In genomic region chr11:102188980-102189379, GRCm38 (mm10) we compare ENCODE assay signal across 8 mouse cellular contexts. TPM values are rescaled to one million over a fixed set of nuclear protein-coding genes. Genes with fewer than 3 reads are reported as not detected.
A peak's percentile ranks its signal among the peaks of the same experiment; 100 is the strongest.
DNase-seq lines count a peak whose midpoint lies in the region; ATAC-seq and TF ChIP-seq lines count a peak whose summit lies in the region.

No protein-coding gene starts in this region.

- peaks cover 44% of the 10 kb centered on the region for H3K4me1 ChIP-seq in erythroblast, embryonic 14.5 days (ENCODE audit: control insufficient read depth)
- H3K4me1 ChIP-seq in thymus, adult 2 months (replicated peaks; ENCODE audit: control insufficient read depth, insufficient read depth, low read length): peaks cover 12% of the 10 kb centered on the region
- peaks cover 8 to 16% of the 10 kb centered on the region in 2 experiments for H3K4me1 ChIP-seq in liver, embryonic 14.5 days (replicated peaks; ENCODE audit: control insufficient read depth in 2 of 2, insufficient read depth in 2 of 2, low read length in 1 of 2)

- peak overlapping the region; percentile 66 for H3K4me3 ChIP-seq in erythroblast, embryonic 14.5 days (replicated peaks)
- H3K4me3 ChIP-seq in thymus, adult 2 months (ENCODE audit: control insufficient read depth, insufficient read depth, low read length): peak overlapping the region; percentile 55
- H3K4me3 ChIP-seq in liver, embryonic 14.5 days (ENCODE audit: insufficient read depth in 1 of 2, low read depth in 2 of 2, low read length in 2 of 2): peak overlapping the region; percentile 33 to 55; a peak in 3 of 4 replicates

- intact Hi-C loops in gastrocnemius, postnatal 36 days (cut with DNase I): loop anchor here (2.0 kb wide), 1 partner anchor 60 kb away; the partner anchor contains the start of gene BC030867

- no peaks in the 10 kb centered on the region for H3K27me3 ChIP-seq in erythroblast, embryonic 14.5 days (ENCODE audit: control insufficient read depth)
- no peaks in the 10 kb centered on the region for H3K27me3 ChIP-seq in thymus, adult 2 months (ENCODE audit: control insufficient read depth, insufficient read depth, low read length)
- no peaks in the 10 kb centered on the region for H3K27me3 ChIP-seq in liver, embryonic 14.5 days (ENCODE audit: control insufficient read depth, insufficient read depth, low read length)

- no peak for TF ChIP-seq POLR2A in thymus, adult 2 months (IDR thresholded peaks at IDR 0.05; ENCODE audit: control insufficient read depth, extremely low read depth, insufficient read depth, low read length, poor library complexity)

- TF ChIP-seq EP300 in liver, embryonic 14.5 days (IDR thresholded peaks at IDR 0.05; ENCODE audit: low read depth): no peak

- ATAC-seq in erythroblast, adult 5-6 weeks (replicated peaks; ENCODE audit: low FRiP score, poor library complexity, severe bottlenecking): no peak
- ATAC-seq in liver, embryonic 14.5 days (ENCODE audit: insufficient read depth): no peak
- no peak for ATAC-seq in CD4-positive, CD25-positive, alpha-beta regulatory T cell, adult 4 months

- no peak for DNase-seq in thymus, adult 2 months
- DNase-seq in thymus, postnatal 10 days (ENCODE audit: low spot score in 2 of 2): no peak
- DNase-seq in liver, embryonic 14.5 days (ENCODE audit: low read depth in 3 of 3, low spot score in 3 of 3): no peak
- DNase-seq in gastrocnemius, postnatal 36 days: no peak
- no peak for DNase-seq in adipocyte (ENCODE audit: low spot score)

- peak overlapping the region; percentile 68 for H3K4me2 ChIP-seq in liver, embryonic 14.5 days (ENCODE audit: low read depth)

- H3K36me3 ChIP-seq in erythroblast, embryonic 14.5 days (ENCODE audit: control insufficient read depth): peaks cover 6% of the 10 kb centered on the region
- no peaks in the 10 kb centered on the region for H3K36me3 ChIP-seq in thymus, adult 2 months (ENCODE audit: control insufficient read depth, insufficient read depth, low read length)
- H3K36me3 ChIP-seq in liver, embryonic 14.5 days (replicated peaks; ENCODE audit: control insufficient read depth, insufficient read depth, low read depth): no peaks in the 10 kb centered on the region

- TF ChIP-seq CTCF in thymus, adult 2 months (IDR thresholded peaks at IDR 0.05; ENCODE audit: borderline replicate concordance, control insufficient read depth, extremely low read depth, insufficient read depth, low read length, poor library complexity): no peak
- no peak for TF ChIP-seq CTCF in liver, embryonic 14.5 days (IDR thresholded peaks at IDR 0.05; ENCODE audit: low read depth)

- no peaks in the 10 kb centered on the region for H3K9me3 ChIP-seq in erythroblast, embryonic 14.5 days (ENCODE audit: control insufficient read depth, low read length)
- no peaks in the 10 kb centered on the region for H3K9me3 ChIP-seq in liver, embryonic 14.5 days (ENCODE audit: control insufficient read depth, low read length)

- WGBS in thymus, adult 2 months: 66% methylated on average over 6 of the region's 6 CpGs
- 50% methylated on average over 6 of the region's 6 CpGs for WGBS in liver, embryonic 14.5 days (ENCODE audit: insufficient replicate concordance)

- no peak overlapping the region for H3K27ac ChIP-seq in thymus, adult 2 months (ENCODE audit: control insufficient read depth, insufficient read depth, low read length)
- H3K27ac ChIP-seq in liver, embryonic 14.5 days: no peak overlapping the region

- no peak overlapping the region; the same call in 1 of the 2 replicates for H3K9ac ChIP-seq in liver, embryonic 14.5 days (replicated peaks)

RNA-seq across cellular contexts. Expression of gene G6pc3, which starts 0.4 kb away (rescaled TPM):
- 0.30 and 0.50 TPM in 2 replicates for polyA plus RNA-seq in erythroblast, embryonic 14.5 days (2012)
- total RNA-seq in erythroblast, adult 5-6 weeks (2015; ENCODE audit: low replicate concordance): 16.3 and 21.7 TPM in 2 replicates
- 4.7 and 9.8 TPM in 2 replicates for total RNA-seq in erythroblast, adult 5-6 weeks (2017; ENCODE audit: low replicate concordance)
- polyA plus RNA-seq in thymus, adult 2 months (2012; rRNA removed): 48.6 and 56.5 TPM in 2 replicates
- 12.6 and 14.8 TPM in 2 replicates for polyA plus RNA-seq in liver, embryonic 14.5 days (2012; rRNA removed)
- 7.3 and 10.1 TPM in 2 replicates for polyA plus RNA-seq in liver, embryonic 14.5 days (2014; fragmentation: Nextera tagmentation; extraction: Ambion mirVana)
- total RNA-seq in gastrocnemius, postnatal 36 days (2021): 10 to 100 TPM; 45.6 TPM
- polyA plus RNA-seq in CD4-positive, CD25-positive, alpha-beta regulatory T cell, adult 4 months (2017; shearing (Covaris generic)): 10 to 100 TPM; 29.1 to 53.9 TPM

RNA-seq across cellular contexts. Expression of gene Lsm12, which starts 3.9 kb away (rescaled TPM):
- 8.9 TPM in 2 replicates for polyA plus RNA-seq in erythroblast, embryonic 14.5 days (2012)
- total RNA-seq in erythroblast, adult 5-6 weeks (2015; ENCODE audit: low replicate concordance): 48.3 and 48.8 TPM in 2 replicates
- total RNA-seq in erythroblast, adult 5-6 weeks (2017; ENCODE audit: low replicate concordance): 22.7 and 28.8 TPM in 2 replicates
- 36.1 and 42.2 TPM in 2 replicates for polyA plus RNA-seq in thymus, adult 2 months (2012; rRNA removed)
- polyA plus RNA-seq in liver, embryonic 14.5 days (2012; rRNA removed): 10.4 and 15.4 TPM in 2 replicates
- 51.4 and 56.2 TPM in 2 replicates for polyA plus RNA-seq in liver, embryonic 14.5 days (2014; fragmentation: Nextera tagmentation; extraction: Ambion mirVana)
- total RNA-seq in gastrocnemius, postnatal 36 days (2021): 10 to 100 TPM; 86.6 to 89.2 TPM
- polyA plus RNA-seq in CD4-positive, CD25-positive, alpha-beta regulatory T cell, adult 4 months (2017; shearing (Covaris generic)): 10 to 100 TPM; 33.4 to 69.4 TPM

RNA-seq across cellular contexts. Expression of gene Tmem101, which starts 32.8 kb away (rescaled TPM):
- 1.1 and 1.7 TPM in 2 replicates for polyA plus RNA-seq in erythroblast, embryonic 14.5 days (2012)
- 0.96 and 3.8 TPM in 2 replicates for total RNA-seq in erythroblast, adult 5-6 weeks (2015; ENCODE audit: low replicate concordance)
- 3.1 and 4.0 TPM in 2 replicates for total RNA-seq in erythroblast, adult 5-6 weeks (2017; ENCODE audit: low replicate concordance)
- polyA plus RNA-seq in thymus, adult 2 months (2012; rRNA removed): 26.2 and 31.3 TPM in 2 replicates
- polyA plus RNA-seq in liver, embryonic 14.5 days (2012; rRNA removed): 8.9 and 9.2 TPM in 2 replicates
- polyA plus RNA-seq in liver, embryonic 14.5 days (2014; fragmentation: Nextera tagmentation; extraction: Ambion mirVana): 7.8 and 8.5 TPM in 2 replicates
- total RNA-seq in gastrocnemius, postnatal 36 days (2021): 10 to 100 TPM; 10.1 to 11.4 TPM
- 10 to 100 TPM; 10.8 to 19.6 TPM for polyA plus RNA-seq in CD4-positive, CD25-positive, alpha-beta regulatory T cell, adult 4 months (2017; shearing (Covaris generic))

RNA-seq across cellular contexts. Expression of gene Hdac5, which starts 41.0 kb away (rescaled TPM):
- polyA plus RNA-seq in erythroblast, embryonic 14.5 days (2012): 4.3 and 6.3 TPM in 2 replicates
- total RNA-seq in erythroblast, adult 5-6 weeks (2015; ENCODE audit: low replicate concordance): 3.7 and 10.2 TPM in 2 replicates
- 13.3 and 17.3 TPM in 2 replicates for total RNA-seq in erythroblast, adult 5-6 weeks (2017; ENCODE audit: low replicate concordance)
- 76.8 and 81.7 TPM in 2 replicates for polyA plus RNA-seq in thymus, adult 2 months (2012; rRNA removed)
- polyA plus RNA-seq in liver, embryonic 14.5 days (2012; rRNA removed): 8.8 and 10.0 TPM in 2 replicates
- polyA plus RNA-seq in liver, embryonic 14.5 days (2014; fragmentation: Nextera tagmentation; extraction: Ambion mirVana): 6.4 and 7.3 TPM in 2 replicates
- 10 to 100 TPM; 62.2 to 78.7 TPM for total RNA-seq in gastrocnemius, postnatal 36 days (2021)
- polyA plus RNA-seq in CD4-positive, CD25-positive, alpha-beta regulatory T cell, adult 4 months (2017; shearing (Covaris generic)): 10 to 100 TPM in 1 of 2 experiments, 1 to 10 TPM in 1; 6.5 to 12.3 TPM

RNA-seq across cellular contexts. Expression of gene Nags, which starts 43.7 kb away (rescaled TPM):
- 0.14 and 0.16 TPM in 2 replicates for polyA plus RNA-seq in erythroblast, embryonic 14.5 days (2012)
- total RNA-seq in erythroblast, adult 5-6 weeks (2015; ENCODE audit: low replicate concordance): not detected in 2 replicates
- 0.43 and 1.5 TPM in 2 replicates for total RNA-seq in erythroblast, adult 5-6 weeks (2017; ENCODE audit: low replicate concordance)
- polyA plus RNA-seq in thymus, adult 2 months (2012; rRNA removed): 0.09 and 0.43 TPM in 2 replicates
- polyA plus RNA-seq in liver, embryonic 14.5 days (2012; rRNA removed): 10.1 and 11.3 TPM in 2 replicates
- 7.2 and 7.5 TPM in 2 replicates for polyA plus RNA-seq in liver, embryonic 14.5 days (2014; fragmentation: Nextera tagmentation; extraction: Ambion mirVana)
- total RNA-seq in gastrocnemius, postnatal 36 days (2021): not detected
- not detected for polyA plus RNA-seq in CD4-positive, CD25-positive, alpha-beta regulatory T cell, adult 4 months (2017; shearing (Covaris generic))
